Mouse (Mus musculus): ENCODE measurements around the gene Zfp14. TPM values are rescaled to one million over a fixed set of nuclear protein-coding genes. Genes with fewer than 3 reads are reported as not detected.

The Zfp14 gene
- total and polyA plus RNA-seq, 3 experiments = 0.25 to 0.39 TPM; not detected in 1

- TF ChIP-seq RCOR1 (IDR thresholded peaks at IDR 0.05; ENCODE audit: low read depth, low read length) (peak; percentile 33; the same call in 1 of the 2 replicates), SIN3A (IDR thresholded peaks at IDR 0.05; ENCODE audit: low read length) (peak; percentile 76), CHD2 (IDR thresholded peaks at IDR 0.05; ENCODE audit: low read length) (peak; percentile 85), E2F4 (IDR thresholded peaks at IDR 0.05; ENCODE audit: borderline replicate concordance, low read depth, low read length) (peak; percentile 44; the same call in 1 of the 2 replicates), ZC3H11A (IDR thresholded peaks at IDR 0.05; ENCODE audit: low read depth, low read length) (0 out of 2 replicates have a peak, but pooled peaks have one; percentile 7), CHD1 (IDR thresholded peaks at IDR 0.05; ENCODE audit: low read depth, low read length) (no peak), CTCF (IDR thresholded peaks at IDR 0.05 in 2 of 3, conservative IDR thresholded peaks at IDR 0.05 in 1 of 3; ENCODE audit: control insufficient read depth in 1 of 3, insufficient read depth in 1 of 3, low read depth in 2 of 3, low read length in 3 of 3, poor library complexity in 1 of 3, severe bottlenecking in 1 of 3) (no peak), GATA1 (IDR thresholded peaks at IDR 0.05; ENCODE audit: low read depth, low read length) (peak; percentile 58), POLR2AphosphoS5 (IDR thresholded peaks at IDR 0.05; ENCODE audit: borderline replicate concordance, low read depth, low read length) (no peak), POLR2AphosphoS2 (IDR thresholded peaks at IDR 0.05; ENCODE audit: low read length) (0 out of 2 replicates have a peak, but pooled peaks have one; percentile 48), POLR2A (IDR thresholded peaks at IDR 0.05; ENCODE audit: control insufficient read depth in 1 of 2, insufficient read depth in 1 of 2, low read depth in 1 of 2, low read length in 2 of 2, poor library complexity in 1 of 2) (peak; percentile 63 to 82; a peak in 3 of 4 replicates), HCFC1 (IDR thresholded peaks at IDR 0.05; ENCODE audit: low read depth, low read length) (peak; percentile 93), RAD21 (IDR thresholded peaks at IDR 0.05; ENCODE audit: low read depth, low read length) (no peak), KAT2A (conservative IDR thresholded peaks at IDR 0.05; ENCODE audit: low read depth, low read length) (peak; percentile 82), JUND (IDR thresholded peaks at IDR 0.05; ENCODE audit: low read depth, low read length) (no peak), ETS1 (IDR thresholded peaks at IDR 0.05; ENCODE audit: low read depth, low read length) (peak; percentile 28; the same call in 1 of the 2 replicates), ZMIZ1 (IDR thresholded peaks at IDR 0.05; ENCODE audit: low read depth, low read length) (0 out of 2 replicates have a peak, but pooled peaks have one; percentile 26), ELF1 (IDR thresholded peaks at IDR 0.05; ENCODE audit: low read depth, low read length) (peak; percentile 78; the same call in 1 of the 2 replicates), MXI1 (IDR thresholded peaks at IDR 0.05; ENCODE audit: low read depth, low read length) (peak; percentile 86), UBTF (IDR thresholded peaks at IDR 0.05; ENCODE audit: borderline replicate concordance, insufficient read depth, low read depth, low read length) (no peak), MAZ (IDR thresholded peaks at IDR 0.05; ENCODE audit: low read depth, low read length) (peak; percentile 81; the same call in 1 of the 2 replicates)
Measured at GRCm38 (mm10) chr7:30094646-30095429, 43.7 kb upstream of the Zfp14 start, which contains the start of gene Zfp260 (continued).

GRCm38 (mm10) chr7:30093918-30094415, 42.8 kb upstream of the Zfp14 start:
- peak overlapping the region; percentile 83 to 88 for H3K4me3 ChIP-seq (ENCODE audit: control insufficient read depth in 1 of 2, insufficient read depth in 1 of 2, low read depth in 2 of 2, low read length in 2 of 2)
- peaks cover 8% of the 10 kb centered on the region for H3K79me2 ChIP-seq (ENCODE audit: control insufficient read depth, insufficient read depth, low read length, poor library complexity)
- H3K9me3 ChIP-seq (replicated peaks; ENCODE audit: insufficient read depth, low read length) = no peaks in the 10 kb centered on the region
- no peak overlapping the region for H3K27ac ChIP-seq (ENCODE audit: control insufficient read depth, low read depth, low read length)
- H3K27me3 ChIP-seq (ENCODE audit: control insufficient read depth in 1 of 2, insufficient read depth in 2 of 2, low read length in 2 of 2) = no peaks in the 10 kb centered on the region
- H3K36me3 ChIP-seq (ENCODE audit: control insufficient read depth in 1 of 2, insufficient read depth in 2 of 2, low read length in 2 of 2) = peaks cover 0 to 8% of the 10 kb centered on the region in 2 experiments; a peak in 2 of 4 replicates
- DNase-seq (ENCODE audit: low read depth, low spot score) = no peak
- peak overlapping the region; percentile 53 for H3K9ac ChIP-seq (ENCODE audit: control insufficient read depth, low read depth, low read length, poor library complexity, severe bottlenecking)
- H3K4me1 ChIP-seq (ENCODE audit: control insufficient read depth in 1 of 2, insufficient read depth in 2 of 2, low read length in 2 of 2) = peaks cover 0 to 17% of the 10 kb centered on the region in 2 experiments; a peak in 3 of 4 replicates
- TF ChIP-seq USF2 (IDR thresholded peaks at IDR 0.05; ENCODE audit: borderline replicate concordance in 1 of 2, insufficient read depth in 1 of 2, low read depth in 1 of 2, low read length in 2 of 2) (no peak), USF1 (IDR thresholded peaks at IDR 0.05; ENCODE audit: low read depth, low read length) (no peak)

All from MEL (cell line).